ENCODE assay signal across 8 mouse cellular contexts in the genomic region with DNA sequence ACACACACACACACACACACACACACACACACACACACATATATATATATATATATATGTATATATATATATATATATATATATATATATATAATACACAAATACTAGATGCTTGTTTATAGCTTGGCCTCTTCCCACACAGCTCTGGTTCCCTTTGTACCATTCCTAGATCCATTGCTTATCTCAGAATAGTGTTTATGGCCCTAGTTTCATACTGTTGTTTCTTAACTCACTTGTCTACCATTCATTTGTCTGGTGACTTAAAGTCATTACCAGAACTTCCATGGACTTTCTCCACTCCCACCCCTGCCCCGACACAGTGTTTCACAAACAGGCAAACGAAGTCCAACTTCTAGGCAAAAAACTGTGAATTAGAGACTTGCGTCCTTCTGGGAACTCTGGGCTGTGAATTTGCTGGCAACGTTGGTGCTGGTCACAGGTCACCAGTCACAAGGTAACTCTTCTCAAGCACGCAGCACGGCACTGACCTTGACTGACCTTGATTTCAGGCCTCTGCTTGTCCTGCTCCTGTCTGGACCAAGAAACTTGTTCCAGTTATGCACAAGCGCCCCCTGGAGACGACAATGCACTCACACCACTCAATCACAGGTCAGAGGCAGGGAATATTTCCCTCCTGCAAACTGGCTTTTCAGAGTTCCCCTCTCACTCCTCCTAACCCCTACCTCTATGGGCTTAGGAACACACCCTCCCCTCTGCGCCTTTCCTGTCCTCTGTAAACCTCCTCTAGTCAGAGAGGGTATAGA. TPM values are rescaled to one million over a fixed set of nuclear protein-coding genes. Genes with fewer than 3 reads are reported as not detected.
DNase-seq lines count a peak whose midpoint lies in the region; ATAC-seq and TF ChIP-seq lines count a peak whose summit lies in the region.

No protein-coding gene starts in this region.

- no peaks in the 10 kb centered on the region for H3K27me3 ChIP-seq in ES-Bruce4 (ENCODE audit: control insufficient read depth, insufficient read depth, low read length, poor library complexity, severe bottlenecking)
- no peaks in the 10 kb centered on the region for H3K27me3 ChIP-seq in forebrain, embryonic 11.5 days (ENCODE audit: control insufficient read depth, insufficient read depth, low read length)
- H3K27me3 ChIP-seq in liver, postnatal 0 days (ENCODE audit: insufficient read depth, low read length): no peaks in the 10 kb centered on the region

- no peak overlapping the region for H3K4me2 ChIP-seq in forebrain, embryonic 11.5 days (ENCODE audit: low read depth, low read length, severe bottlenecking)
- H3K4me2 ChIP-seq in liver, postnatal 0 days (ENCODE audit: low read depth, low read length): no peak overlapping the region

- no peak overlapping the region for H3K9ac ChIP-seq in ES-Bruce4 (ENCODE audit: low read depth, poor library complexity, severe bottlenecking)
- no peak overlapping the region for H3K9ac ChIP-seq in forebrain, embryonic 11.5 days (ENCODE audit: low read length)
- no peak overlapping the region for H3K9ac ChIP-seq in liver, postnatal 0 days (replicated peaks)

- H3K27ac ChIP-seq in ES-Bruce4 (ENCODE audit: insufficient read depth, low read length): no peak overlapping the region
- no peak overlapping the region for H3K27ac ChIP-seq in forebrain, embryonic 11.5 days (ENCODE audit: low read depth, low read length)
- peak overlapping the region; percentile 66 for H3K27ac ChIP-seq in liver, postnatal 0 days (ENCODE audit: low read depth)

- intact Hi-C loops in heart, postnatal 14 days (cut with DNase I): loop anchor here (5.0 kb wide), 1 partner anchor 51 kb away; a partner anchor contains a TSS

- 0 out of 2 replicates have a peak, but pooled peaks have one; percentile 73 for TF ChIP-seq EP300 in ES-Bruce4 (IDR thresholded peaks at IDR 0.05; ENCODE audit: insufficient read depth, low read depth, low read length)
- TF ChIP-seq EP300 in liver, postnatal 0 days (IDR thresholded peaks at IDR 0.05; ENCODE audit: low read depth): no peak

- ATAC-seq in forebrain, embryonic 11.5 days (replicated peaks; ENCODE audit: low FRiP score): peak; percentile 81
- ATAC-seq in liver, postnatal 0 days: peak; percentile 63
- ATAC-seq in neutrophil, adult 5-6 weeks (ENCODE audit: extremely low read depth, insufficient number of reproducible peaks, low FRiP score, poor library complexity, severe bottlenecking): peak; percentile 66; the same call in 1 of the 2 replicates

- peak; percentile 74 for DNase-seq in brain, embryonic 14.5 days (ENCODE audit: low read depth)
- DNase-seq in forebrain, embryonic 11.5 days (ENCODE audit: low spot score): peak; percentile 78
- DNase-seq in heart, postnatal 14 days: peak; percentile 71 to 80
- DNase-seq in kidney, postnatal 36 days: peak; percentile 93 to 96
- DNase-seq in liver, postnatal 0 days: peak; percentile 83
- DNase-seq in thymus, postnatal 0 days (ENCODE audit: low spot score): peak; percentile 34

- no peak for TF ChIP-seq POLR2A in ES-Bruce4 (IDR thresholded peaks at IDR 0.05; ENCODE audit: insufficient read depth, low read length)
- TF ChIP-seq POLR2A in brain, embryonic 14.5 days (IDR thresholded peaks at IDR 0.05; ENCODE audit: borderline replicate concordance, extremely low read depth, insufficient read depth, insufficient read length, poor library complexity, severe bottlenecking): no peak

- no peak overlapping the region for H3K4me3 ChIP-seq in ES-Bruce4 (ENCODE audit: low read depth, low read length)
- no peak overlapping the region for H3K4me3 ChIP-seq in forebrain, embryonic 11.5 days (ENCODE audit: low read depth, low read length)
- H3K4me3 ChIP-seq in liver, postnatal 0 days (ENCODE audit: low read depth, low read length): no peak overlapping the region

- no peaks in the 10 kb centered on the region for H3K36me3 ChIP-seq in ES-Bruce4 (ENCODE audit: control insufficient read depth, insufficient read depth, low read length, poor library complexity, severe bottlenecking)
- H3K36me3 ChIP-seq in forebrain, embryonic 11.5 days (ENCODE audit: control insufficient read depth, insufficient read depth, low read length): no peaks in the 10 kb centered on the region
- H3K36me3 ChIP-seq in liver, postnatal 0 days (replicated peaks; ENCODE audit: insufficient read depth, low read length): no peaks in the 10 kb centered on the region

- WGBS in forebrain, embryonic 11.5 days: 34% methylated on average over 9 of the region's 9 CpGs
- 30% methylated on average over 9 of the region's 9 CpGs for WGBS in liver, postnatal 0 days (ENCODE audit: insufficient replicate concordance)

- no peaks in the 10 kb centered on the region for H3K4me1 ChIP-seq in ES-Bruce4 (ENCODE audit: control insufficient read depth, insufficient read depth, low read length)
- H3K4me1 ChIP-seq in forebrain, embryonic 11.5 days (replicated peaks; ENCODE audit: control insufficient read depth, insufficient read depth, low read length): no peaks in the 10 kb centered on the region
- no peaks in the 10 kb centered on the region for H3K4me1 ChIP-seq in liver, postnatal 0 days (ENCODE audit: insufficient read depth)

- peak; percentile 85 for TF ChIP-seq CTCF in ES-Bruce4 (IDR thresholded peaks at IDR 0.05; ENCODE audit: low read depth, low read length)
- peak; percentile 75 for TF ChIP-seq CTCF in brain, embryonic 14.5 days (IDR thresholded peaks at IDR 0.05; ENCODE audit: borderline replicate concordance, extremely low read depth, insufficient read depth, insufficient read length)
- peak; percentile 87 for TF ChIP-seq CTCF in liver, postnatal 0 days (IDR thresholded peaks at IDR 0.05; ENCODE audit: low read depth)

- no peaks in the 10 kb centered on the region for H3K9me3 ChIP-seq in ES-Bruce4 (replicated peaks; ENCODE audit: control insufficient read depth, insufficient read depth, low read length, poor library complexity, severe bottlenecking)
- H3K9me3 ChIP-seq in forebrain, embryonic 11.5 days (ENCODE audit: control insufficient read depth, low read length): no peaks in the 10 kb centered on the region; the same call in 1 of the 2 replicates
- H3K9me3 ChIP-seq in liver, postnatal 0 days (ENCODE audit: low read length): no peaks in the 10 kb centered on the region

RNA-seq across cellular contexts. Expression of a gene that starts 3.1 kb away (rescaled TPM):
- not detected in 2 replicates for polyA plus RNA-seq in ES-Bruce4 (2011; ENCODE audit: insufficient read depth, insufficient read length, low read depth, missing spikeins)
- polyA plus RNA-seq in brain, embryonic 14.5 days (2012; rRNA removed): 0.45 and 0.74 TPM in 2 replicates
- polyA plus RNA-seq in forebrain, embryonic 11.5 days (2014; fragmentation: Nextera tagmentation; extraction: Ambion mirVana): not detected in 2 replicates
- total RNA-seq in heart, postnatal 14 days (2021): under 1 TPM in 1 of 2 experiments, not detected in 1; 0.48 TPM
- polyA plus RNA-seq in liver, postnatal 0 days (2015; fragmentation: Nextera tagmentation; extraction: Ambion mirVana): 2,004 and 2,190 TPM in 2 replicates
- total RNA-seq in neutrophil, adult 5-6 weeks (2017): not detected in 2 replicates
- polyA plus RNA-seq in thymus, postnatal 0 days (2015; fragmentation: Nextera tagmentation; extraction: Ambion mirVana): 0.35 and 0.74 TPM in 2 replicates

RNA-seq across cellular contexts. Expression of a gene that starts 21.6 kb away (rescaled TPM):
- polyA plus RNA-seq in ES-Bruce4 (2011; ENCODE audit: insufficient read depth, insufficient read length, low read depth, missing spikeins): 14.7 and 16.0 TPM in 2 replicates
- polyA plus RNA-seq in brain, embryonic 14.5 days (2012; rRNA removed): 304 and 347 TPM in 2 replicates
- polyA plus RNA-seq in forebrain, embryonic 11.5 days (2014; fragmentation: Nextera tagmentation; extraction: Ambion mirVana): 106 and 117 TPM in 2 replicates
- 10 to 100 TPM; 80.5 to 86.5 TPM for total RNA-seq in heart, postnatal 14 days (2021)
- 0.92 and 0.94 TPM in 2 replicates for polyA plus RNA-seq in liver, postnatal 0 days (2015; fragmentation: Nextera tagmentation; extraction: Ambion mirVana)
- 1.8 and 5.6 TPM in 2 replicates for total RNA-seq in neutrophil, adult 5-6 weeks (2017)
- polyA plus RNA-seq in thymus, postnatal 0 days (2015; fragmentation: Nextera tagmentation; extraction: Ambion mirVana): 6.5 and 7.7 TPM in 2 replicates

RNA-seq across cellular contexts. Expression of a gene that starts 30.3 kb away (rescaled TPM):
- 28.8 and 36.8 TPM in 2 replicates for polyA plus RNA-seq in ES-Bruce4 (2011; ENCODE audit: insufficient read depth, insufficient read length, low read depth, missing spikeins)
- polyA plus RNA-seq in brain, embryonic 14.5 days (2012; rRNA removed): 96.5 and 127 TPM in 2 replicates
- 35.9 and 37.7 TPM in 2 replicates for polyA plus RNA-seq in forebrain, embryonic 11.5 days (2014; fragmentation: Nextera tagmentation; extraction: Ambion mirVana)
- 10 to 100 TPM; 29.7 to 34.0 TPM for total RNA-seq in heart, postnatal 14 days (2021)
- polyA plus RNA-seq in liver, postnatal 0 days (2015; fragmentation: Nextera tagmentation; extraction: Ambion mirVana): 3.0 and 4.0 TPM in 2 replicates
- 23.3 and 23.5 TPM in 2 replicates for total RNA-seq in neutrophil, adult 5-6 weeks (2017)
- polyA plus RNA-seq in thymus, postnatal 0 days (2015; fragmentation: Nextera tagmentation; extraction: Ambion mirVana): 4.2 TPM in 2 replicates

RNA-seq across cellular contexts. Expression of a gene that starts 36.8 kb away (rescaled TPM):
- 32.2 and 33.3 TPM in 2 replicates for polyA plus RNA-seq in ES-Bruce4 (2011; ENCODE audit: insufficient read depth, insufficient read length, low read depth, missing spikeins)
- polyA plus RNA-seq in brain, embryonic 14.5 days (2012; rRNA removed): 101 and 145 TPM in 2 replicates
- polyA plus RNA-seq in forebrain, embryonic 11.5 days (2014; fragmentation: Nextera tagmentation; extraction: Ambion mirVana): 148 and 151 TPM in 2 replicates
- total RNA-seq in heart, postnatal 14 days (2021): 10 to 100 TPM; 83.7 to 94.3 TPM
- polyA plus RNA-seq in liver, postnatal 0 days (2015; fragmentation: Nextera tagmentation; extraction: Ambion mirVana): 117 and 121 TPM in 2 replicates
- 102 and 144 TPM in 2 replicates for total RNA-seq in neutrophil, adult 5-6 weeks (2017)
- polyA plus RNA-seq in thymus, postnatal 0 days (2015; fragmentation: Nextera tagmentation; extraction: Ambion mirVana): 273 and 277 TPM in 2 replicates

RNA-seq across cellular contexts. Expression of a gene that starts 37.2 kb away (rescaled TPM):
- polyA plus RNA-seq in ES-Bruce4 (2011; ENCODE audit: insufficient read depth, insufficient read length, low read depth, missing spikeins): 33.2 and 36.4 TPM in 2 replicates
- 103 and 120 TPM in 2 replicates for polyA plus RNA-seq in brain, embryonic 14.5 days (2012; rRNA removed)
- polyA plus RNA-seq in forebrain, embryonic 11.5 days (2014; fragmentation: Nextera tagmentation; extraction: Ambion mirVana): 78.2 and 90.2 TPM in 2 replicates
- total RNA-seq in heart, postnatal 14 days (2021): 10 to 100 TPM; 22.0 to 22.9 TPM
- polyA plus RNA-seq in liver, postnatal 0 days (2015; fragmentation: Nextera tagmentation; extraction: Ambion mirVana): 7.4 and 9.4 TPM in 2 replicates
- total RNA-seq in neutrophil, adult 5-6 weeks (2017): 24.2 and 28.5 TPM in 2 replicates
- 43.3 and 46.4 TPM in 2 replicates for polyA plus RNA-seq in thymus, postnatal 0 days (2015; fragmentation: Nextera tagmentation; extraction: Ambion mirVana)

Comparison
In these comparisons a context has a peak if more than half of its experiments do, and no peak if none do; other contexts are left out.
1. DNase-seq: peak in every context shown above with its lines; median percentile 94 in kidney, postnatal 36 days; 83 in liver, postnatal 0 days; 78 in forebrain, embryonic 11.5 days; 76 in heart, postnatal 14 days; 74 in brain, embryonic 14.5 days; 34 in thymus, postnatal 0 days.
2. RNA of a gene that starts 3.1 kb away (polyA plus RNA-seq): 2,004 to 2,190 TPM in liver, postnatal 0 days; 0.35 to 0.74 TPM in thymus, postnatal 0 days, 0.45 to 0.74 TPM in brain, embryonic 14.5 days, not detected in ES-Bruce4 and not detected in forebrain, embryonic 11.5 days; every median in the first group is over 1,000 times any median in the second.
3. Peak in every context shown above with its lines, with median percentiles within 50 percentile points of each other: CTCF ChIP-seq and ATAC-seq.